Mouse (Mus musculus): ENCODE measurements around the gene Kcnk5.

- TF ChIP-seq ELF1 (IDR thresholded peaks at IDR 0.05; ENCODE audit: low read depth, low read length) = no peak
- no peak for TF ChIP-seq POLR2A (IDR thresholded peaks at IDR 0.05; ENCODE audit: control insufficient read depth in 1 of 2, insufficient read depth in 1 of 2, low read depth in 1 of 2, low read length in 2 of 2, poor library complexity in 1 of 2)
- no peak for TF ChIP-seq CTCF (IDR thresholded peaks at IDR 0.05 in 2 of 3, conservative IDR thresholded peaks at IDR 0.05 in 1 of 3; ENCODE audit: control insufficient read depth in 1 of 3, insufficient read depth in 1 of 3, low read depth in 2 of 3, low read length in 3 of 3, poor library complexity in 1 of 3, severe bottlenecking in 1 of 3)
- no peak for TF ChIP-seq EP300 (IDR thresholded peaks at IDR 0.05; ENCODE audit: low read depth in 1 of 2, low read length in 2 of 2)
Observed at GRCm38 (mm10) chr14:20165413-20165812, 16.2 kb downstream of the Kcnk5 start.

Measured in MEL (cell line).